Mouse (Mus musculus) urinary bladder, postnatal 14 days (tissue): Measurements from ENCODE around the gene Prr13.

Experiments
- DNase-seq: peaks from one replicate; pipeline ENCODE4 v3.0.0; 2021; ENCODE audit warnings: low spot score

Prr13 gene

GRCm38 (mm10) chr15:102460971-102461370 lies 2.1 kb downstream of the Prr13 start:
- DNase-seq = no peak

DNA sequence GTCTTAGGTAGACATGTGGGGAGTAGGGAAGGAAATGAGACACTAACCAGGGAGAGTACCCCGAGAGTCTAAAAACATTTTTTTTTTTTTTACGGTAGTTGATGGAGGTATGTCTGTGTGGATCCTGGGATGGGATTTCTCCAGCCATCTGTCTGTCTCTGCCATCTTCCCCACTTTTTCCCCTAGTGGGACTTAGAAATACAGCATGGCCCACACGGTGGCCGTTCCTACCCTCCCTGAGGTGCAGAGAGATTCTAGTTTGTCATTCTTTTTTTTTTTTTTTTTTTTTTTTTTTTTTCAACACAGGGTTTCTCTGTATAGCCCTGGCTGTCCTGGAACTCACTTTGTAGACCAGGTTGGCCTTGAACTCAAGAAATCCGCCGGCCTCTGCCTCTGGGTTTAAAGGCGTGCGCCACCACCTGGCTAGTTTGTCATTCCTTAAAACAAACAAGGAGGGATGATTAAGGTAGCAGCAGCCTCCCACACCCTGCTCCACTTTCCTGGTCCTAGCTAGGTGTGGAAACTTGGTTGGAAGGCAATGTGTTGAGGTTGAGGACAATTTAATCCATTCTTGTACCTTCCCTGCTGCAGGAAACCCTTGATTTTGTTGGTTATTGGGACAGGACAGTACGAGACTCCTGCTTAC lies 2.7 kb downstream of the Prr13 start:
- DNase-seq = no peak

GRCm38 (mm10) chr15:102463666-102464065 lies 4.8 kb downstream of the Prr13 start:
- DNase-seq = no peak

DNA sequence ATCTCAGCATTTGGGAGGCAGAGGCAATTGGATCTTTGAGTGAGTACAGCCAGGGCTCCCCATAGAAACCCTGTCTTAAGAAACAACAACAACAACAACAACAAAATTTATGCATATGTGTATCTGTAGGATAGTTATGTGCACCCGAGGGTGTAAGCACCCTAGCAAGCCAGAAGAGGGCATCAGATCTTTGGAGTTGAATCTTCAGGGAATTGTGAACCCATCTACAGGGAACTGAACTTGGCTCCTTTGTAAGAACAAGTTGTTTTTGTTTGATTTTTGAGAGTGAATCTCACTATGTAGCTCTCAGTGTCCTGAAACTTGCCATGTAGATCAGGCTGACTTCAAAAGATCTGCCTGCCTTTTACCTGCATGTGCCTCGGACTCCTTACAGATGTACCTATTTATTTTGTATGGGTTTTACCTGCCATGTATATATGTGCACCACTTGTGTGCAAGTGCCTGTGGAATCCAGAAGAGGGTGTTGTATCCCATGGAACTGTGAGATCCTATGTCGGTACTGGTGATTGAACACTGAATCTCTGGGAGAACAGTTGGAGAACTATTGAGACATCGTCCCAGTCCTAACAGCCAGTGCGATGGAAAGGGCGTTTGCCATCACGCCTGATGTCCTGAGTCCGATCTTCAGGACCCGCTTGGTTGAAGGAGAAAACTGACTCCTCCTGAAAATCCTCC lies 10.0 kb downstream of the Prr13 start:
- DNase-seq = no peak

DNA sequence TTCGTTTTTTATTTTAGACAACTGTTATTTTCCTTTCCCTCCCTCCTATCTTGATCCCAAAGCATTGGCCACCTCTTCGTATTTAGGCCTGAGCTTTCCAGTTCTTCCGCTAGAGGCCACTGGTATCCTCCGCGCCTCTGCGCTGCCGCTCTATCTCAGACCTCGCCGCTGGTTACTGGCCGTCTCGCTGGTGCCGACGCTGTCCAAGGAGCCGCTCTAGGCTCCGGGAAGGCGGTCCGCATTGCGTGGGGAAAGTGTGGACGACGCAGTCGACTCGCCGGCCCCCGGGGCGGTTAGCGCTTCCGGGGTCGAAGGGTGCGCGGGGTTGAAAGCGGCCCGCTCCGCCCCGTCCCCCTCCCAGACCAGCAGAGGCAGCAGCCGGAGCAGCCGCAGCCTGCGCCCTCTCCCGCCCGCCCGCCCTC lies 11.4 kb downstream of the Prr13 start, which contains the start of gene Pcbp2:
Pcbp2 (plus strand) TSS at position 357 of the 422 bp plus-strand sequence.
- DNase-seq = peak; percentile 96

- DNase-seq = peak; percentile 78
These were observed 11.9 kb downstream of the Prr13 start for GRCm38 (mm10) chr15:102470605-102471294.

GRCm38 (mm10) chr15:102471295-102471645 lies 12.4 kb downstream of the Prr13 start:
- no peak for DNase-seq

GRCm38 (mm10) chr15:102471727-102472126 lies 12.9 kb downstream of the Prr13 start:
- DNase-seq = no peak

DNA sequence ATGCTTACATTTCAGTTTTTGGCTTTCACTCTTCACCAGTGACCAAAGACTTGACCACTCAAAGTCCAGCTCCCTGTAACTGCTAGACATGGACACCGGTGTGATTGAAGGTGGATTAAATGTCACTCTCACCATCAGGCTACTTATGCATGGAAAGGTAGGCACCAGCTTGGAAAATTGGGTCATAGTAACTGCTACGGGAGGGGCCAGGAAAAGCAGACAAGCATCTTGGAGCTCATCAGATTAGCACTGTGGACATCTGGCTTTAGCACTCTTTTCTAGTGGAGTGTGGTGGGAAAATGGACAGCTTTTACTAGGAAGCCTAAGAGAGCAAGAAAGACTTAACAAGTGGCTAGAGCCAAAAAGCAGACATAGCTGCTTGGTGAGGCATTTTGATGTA lies 14.4 kb downstream of the Prr13 start:
- no peak for DNase-seq

DNA sequence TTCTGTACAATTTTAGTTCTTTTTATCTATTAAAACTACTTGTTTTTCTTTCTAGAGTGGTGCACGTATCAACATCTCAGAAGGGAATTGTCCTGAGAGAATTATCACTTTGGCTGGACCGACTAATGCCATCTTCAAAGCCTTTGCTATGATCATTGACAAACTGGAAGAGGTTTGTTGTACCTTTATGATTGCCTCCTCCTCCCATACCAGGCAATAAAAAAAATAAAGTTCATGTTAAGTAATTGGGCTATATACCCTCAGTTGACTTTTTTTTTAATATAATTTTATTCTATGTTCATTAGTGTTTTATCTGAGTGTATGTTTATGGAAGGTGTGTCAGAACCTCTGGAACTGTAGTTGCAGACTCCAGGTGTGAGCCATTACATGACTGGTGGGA lies 15.7 kb downstream of the Prr13 start:
- no peak for DNase-seq

DNA sequence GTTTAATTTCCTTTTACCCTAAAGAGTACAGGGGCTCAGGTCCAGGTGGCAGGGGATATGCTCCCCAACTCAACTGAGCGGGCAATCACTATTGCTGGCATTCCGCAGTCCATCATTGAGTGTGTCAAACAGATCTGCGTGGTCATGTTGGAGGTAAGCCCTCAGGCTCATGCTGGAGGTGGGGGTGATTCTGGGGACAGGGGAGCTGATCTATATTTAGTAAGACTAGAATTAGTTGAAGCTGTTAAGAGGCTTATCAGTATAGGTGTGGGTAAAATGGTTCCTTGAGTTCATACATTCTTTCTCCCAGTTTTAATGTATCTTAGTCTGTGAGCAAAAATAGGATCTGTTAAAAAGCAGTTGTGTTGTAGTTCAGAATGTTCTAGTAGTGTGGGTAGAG lies 24.3 kb downstream of the Prr13 start:
- no peak for DNase-seq

GRCm38 (mm10) chr15:102485853-102486252 lies 27.0 kb downstream of the Prr13 start:
- no peak for DNase-seq

GRCm38 (mm10) chr15:102487664-102488063 lies 28.8 kb downstream of the Prr13 start:
- DNase-seq = no peak

DNA sequence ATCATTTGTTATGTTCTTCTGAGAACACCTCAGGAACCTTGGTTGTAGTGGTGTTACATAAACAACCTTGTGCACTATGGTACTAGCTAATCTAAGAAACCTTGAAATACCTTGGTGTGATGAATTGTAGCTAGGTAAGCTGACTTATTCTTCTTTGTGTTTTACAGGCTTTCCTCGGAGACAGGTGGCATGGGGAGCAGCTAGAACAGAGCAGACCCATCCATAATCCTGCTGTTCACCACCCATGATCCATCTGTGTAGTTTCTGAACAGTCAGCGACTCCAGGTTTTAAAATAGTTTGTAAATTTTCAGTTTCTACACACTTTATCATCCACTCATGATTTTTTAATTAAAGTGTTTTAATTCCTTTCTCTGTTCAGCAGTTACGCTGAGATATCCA lies 39.5 kb downstream of the Prr13 start:
- DNase-seq = no peak

- DNase-seq = no peak
These were observed 40.5 kb downstream of the Prr13 start for GRCm38 (mm10) chr15:102499370-102499769.

DNA sequence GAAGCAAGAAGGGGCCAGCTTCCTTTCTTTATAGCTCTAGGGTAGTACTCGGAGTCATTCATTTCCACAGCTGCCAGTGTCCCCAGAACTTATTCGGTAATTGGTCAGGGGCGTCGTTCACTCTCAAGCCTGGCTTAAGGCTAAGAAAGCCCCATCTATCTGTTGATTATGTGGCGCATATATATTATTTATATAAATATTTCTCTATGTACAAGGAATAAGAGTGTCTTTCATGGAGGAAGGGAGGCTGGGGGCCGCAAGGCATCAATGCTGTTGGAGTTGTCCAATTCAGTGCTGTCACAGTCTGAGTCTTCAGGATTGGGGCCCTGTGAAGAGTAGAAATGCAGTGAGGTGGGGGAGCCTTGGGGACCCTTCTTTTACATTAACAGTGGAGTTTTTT lies 41.0 kb downstream of the Prr13 start:
- DNase-seq = no peak

GRCm38 (mm10) chr15:102500479-102500878 lies 41.7 kb downstream of the Prr13 start:
- DNase-seq = no peak

DNA sequence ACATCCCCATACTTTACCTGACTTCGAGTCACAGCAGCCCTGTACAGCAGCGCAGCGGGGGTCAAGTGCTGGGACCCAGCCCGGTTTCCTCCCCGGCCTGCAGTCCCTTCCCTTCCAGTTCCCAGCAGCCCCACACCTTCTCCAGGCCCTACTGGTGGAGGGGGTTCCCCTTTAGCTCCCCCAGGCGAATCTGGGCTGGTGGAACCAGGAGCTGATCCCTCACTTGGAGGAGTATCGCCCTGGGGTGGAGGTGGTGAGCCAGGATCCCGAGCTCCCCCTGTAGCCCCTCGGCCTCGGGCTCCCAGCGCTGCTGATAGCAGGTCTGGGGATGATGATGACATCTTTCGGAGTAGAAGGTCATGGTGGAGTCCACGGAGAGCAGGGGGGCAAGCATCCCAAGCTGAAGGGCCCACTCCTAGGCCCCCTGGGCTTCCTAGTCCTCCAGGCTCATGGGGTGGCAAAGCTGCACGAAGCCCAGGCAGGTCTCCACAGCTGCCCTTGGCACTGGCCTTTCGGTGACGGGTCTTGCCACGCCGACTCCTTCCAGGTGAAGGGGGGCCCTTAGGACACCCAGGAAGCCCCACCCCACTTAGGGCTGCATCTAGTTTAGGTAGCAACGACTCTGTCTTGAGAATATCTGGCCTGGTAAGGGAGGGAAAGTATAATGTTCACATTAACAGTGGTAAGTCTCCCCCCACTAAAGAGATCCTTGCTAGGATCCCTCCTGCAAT lies 42.4 kb downstream of the Prr13 start:
- DNase-seq = no peak

GRCm38 (mm10) chr15:102502254-102502840 lies 43.5 kb downstream of the Prr13 start:
- DNase-seq = no peak

GRCm38 (mm10) chr15:102503447-102503846 lies 44.6 kb downstream of the Prr13 start, which contains the start of gene Gm10337:
TSS of gene Gm10337 (plus strand) at chr15:102503722.
- DNase-seq = no peak

DNA sequence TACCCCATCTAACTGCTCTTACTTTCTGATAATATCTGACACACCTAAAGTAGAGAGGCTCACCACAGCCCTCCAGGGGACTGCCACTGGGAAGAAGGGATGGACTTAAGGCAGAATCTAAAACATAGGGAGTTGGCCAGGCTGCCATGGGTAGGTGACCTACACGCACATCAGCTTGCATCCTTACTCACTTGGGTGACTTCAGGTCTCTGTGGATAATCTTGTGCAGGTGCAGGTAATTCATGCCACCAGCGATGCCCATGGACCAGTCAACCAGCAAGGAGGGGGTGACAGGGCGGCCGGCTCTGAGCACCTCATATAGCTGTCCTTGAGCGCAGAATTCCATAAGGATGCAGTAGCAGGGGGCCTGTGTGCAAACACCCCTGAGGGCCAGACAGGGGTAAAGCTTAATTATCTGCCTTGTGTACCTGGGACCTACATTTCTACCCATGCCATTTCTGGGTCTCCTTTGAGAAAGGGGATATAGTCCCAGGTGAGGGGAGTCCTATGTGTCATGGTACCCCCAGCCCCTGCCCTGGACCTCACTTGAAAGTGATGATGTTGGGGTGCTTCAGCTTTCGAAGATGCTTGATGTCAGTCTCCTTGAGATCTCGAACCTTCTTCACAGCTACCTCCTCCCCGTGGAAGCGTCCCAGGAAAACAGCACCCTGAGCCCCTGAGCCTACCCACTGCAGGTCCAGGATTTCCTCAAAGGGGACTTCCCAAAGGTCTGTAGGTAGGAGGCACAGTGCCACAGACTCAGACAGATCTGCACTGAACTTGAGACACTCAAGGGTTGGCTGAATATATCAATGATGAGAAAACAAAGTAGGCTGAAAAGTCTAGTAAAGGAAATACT lies 45.3 kb downstream of the Prr13 start:
- DNase-seq = no peak
